Mouse (Mus musculus) yolk sac, embryonic 10.5 days (tissue): ENCODE measurements around the gene Tmprss3.

Experiments used
- DNase-seq: peaks from one replicate; pipeline ENCODE4 v3.0.0-alpha.2; 2017; ENCODE audit warnings: low spot score

Gene Tmprss3

DNA sequence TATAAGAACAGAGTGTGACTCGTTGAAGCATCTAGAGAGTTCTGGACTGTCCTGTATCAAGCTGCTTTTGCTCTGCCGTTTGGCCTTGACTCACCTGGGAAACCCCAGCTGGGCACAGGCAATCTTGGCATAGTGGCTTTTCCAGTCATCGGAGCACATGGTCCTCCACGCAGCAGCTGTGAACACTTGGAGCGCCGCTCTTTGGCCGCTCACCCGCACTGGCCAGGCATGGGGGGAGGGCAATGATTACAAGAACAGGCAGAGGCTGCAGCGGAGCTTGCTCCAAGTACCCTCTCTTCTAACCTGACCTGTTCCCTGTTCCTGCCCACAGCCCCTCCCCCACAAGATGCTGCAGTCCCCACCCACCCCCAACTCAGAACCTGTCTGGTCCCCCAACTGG is 5.4 kb downstream of the Tmprss3 start:
- no peak for DNase-seq

DNA sequence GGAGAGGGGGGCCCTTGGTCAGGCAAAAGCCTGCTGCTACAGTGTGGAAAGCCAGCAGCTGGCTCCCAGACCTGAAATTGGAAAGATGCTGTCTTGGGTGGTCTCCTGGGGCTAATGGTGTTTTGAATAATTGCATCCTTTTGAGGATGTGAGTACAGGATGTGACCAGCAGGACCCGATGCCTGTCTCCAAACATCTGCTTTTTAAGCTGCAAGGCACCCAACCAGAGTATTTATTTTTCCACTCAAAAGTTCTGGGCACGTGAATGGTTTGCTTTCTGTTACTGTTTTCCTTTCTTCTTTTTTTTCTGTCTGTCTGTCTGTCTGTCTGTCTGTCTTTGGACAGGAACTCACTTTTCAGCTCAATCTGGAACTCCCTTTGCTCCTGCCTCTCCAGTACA is 6.1 kb downstream of the Tmprss3 start:
- DNase-seq, result no peak

DNA sequence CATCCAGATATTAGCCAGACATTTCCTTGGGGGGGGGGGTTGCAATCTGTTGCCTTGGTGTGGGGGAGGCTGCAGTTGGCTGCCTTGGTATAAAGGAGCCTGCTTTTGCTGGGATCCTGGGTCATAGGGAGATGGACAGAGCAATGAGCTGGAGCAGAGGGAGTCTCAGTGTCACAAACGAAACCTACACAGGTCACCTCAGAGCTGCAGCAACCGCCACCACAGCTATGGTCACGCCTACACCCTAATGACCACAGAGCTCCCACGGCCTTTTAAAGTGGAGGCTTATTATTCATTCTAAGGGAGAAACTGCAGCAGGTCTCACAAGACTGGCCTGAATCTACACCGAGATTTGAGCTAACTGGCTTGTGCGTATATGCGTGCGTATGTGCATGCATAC is 7.0 kb downstream of the Tmprss3 start:
- DNase-seq, result no peak

DNA sequence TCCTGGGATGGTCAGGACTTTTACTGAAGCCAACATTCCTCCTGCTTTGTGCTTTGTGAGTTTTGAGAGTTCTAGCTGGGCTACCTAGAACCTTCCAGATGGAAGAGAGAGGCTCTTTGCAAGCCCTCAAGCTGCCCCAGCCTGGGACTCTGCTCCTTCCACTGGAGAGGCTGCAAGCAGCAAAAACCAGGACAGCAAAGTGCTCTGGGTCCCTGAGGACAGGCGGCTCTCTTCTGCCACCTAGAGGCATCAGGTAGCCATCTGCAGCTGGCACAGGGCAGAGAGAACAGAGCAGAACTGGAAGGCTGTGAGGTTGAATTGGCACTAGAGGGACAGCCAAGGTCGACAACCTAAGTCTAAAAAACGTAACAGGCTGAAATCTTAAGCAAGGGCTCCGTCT is 11.4 kb downstream of the Tmprss3 start:
- DNase-seq, result peak; percentile 50

DNA sequence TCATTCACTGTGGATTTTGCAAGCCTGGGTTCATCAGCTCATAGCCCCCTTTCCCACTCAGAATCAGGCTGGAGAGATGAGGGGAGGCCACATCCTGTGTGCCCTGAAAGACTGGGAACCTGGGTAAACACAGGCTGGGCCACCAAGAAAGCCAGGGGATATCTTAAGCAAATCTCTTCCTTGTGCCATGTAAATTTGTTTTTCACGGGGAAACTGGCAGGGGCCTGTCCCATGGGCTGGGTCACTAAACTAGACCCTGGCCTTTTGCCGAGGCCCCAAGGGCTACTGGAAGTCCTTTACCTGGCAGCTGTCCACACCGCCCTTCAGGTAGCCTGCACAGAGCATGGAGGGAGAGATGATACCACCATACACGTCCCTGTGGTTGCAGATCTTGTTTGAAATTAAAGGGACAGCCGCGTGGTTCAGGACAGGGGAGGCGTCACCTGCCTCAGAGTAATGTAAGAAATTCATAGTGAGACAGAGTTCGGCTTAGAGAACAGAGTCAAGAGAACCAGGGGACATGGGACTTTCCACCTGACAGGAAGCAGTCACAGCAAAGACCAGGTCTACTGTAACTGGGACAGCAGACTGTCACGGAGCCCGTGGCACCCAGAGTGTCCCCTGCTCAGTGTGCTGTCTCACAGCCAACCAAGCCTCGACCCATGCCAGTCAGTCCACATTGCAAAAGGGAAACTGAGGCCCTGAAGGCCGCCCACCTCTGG is 14.3 kb downstream of the Tmprss3 start:
- no peak for DNase-seq

DNA sequence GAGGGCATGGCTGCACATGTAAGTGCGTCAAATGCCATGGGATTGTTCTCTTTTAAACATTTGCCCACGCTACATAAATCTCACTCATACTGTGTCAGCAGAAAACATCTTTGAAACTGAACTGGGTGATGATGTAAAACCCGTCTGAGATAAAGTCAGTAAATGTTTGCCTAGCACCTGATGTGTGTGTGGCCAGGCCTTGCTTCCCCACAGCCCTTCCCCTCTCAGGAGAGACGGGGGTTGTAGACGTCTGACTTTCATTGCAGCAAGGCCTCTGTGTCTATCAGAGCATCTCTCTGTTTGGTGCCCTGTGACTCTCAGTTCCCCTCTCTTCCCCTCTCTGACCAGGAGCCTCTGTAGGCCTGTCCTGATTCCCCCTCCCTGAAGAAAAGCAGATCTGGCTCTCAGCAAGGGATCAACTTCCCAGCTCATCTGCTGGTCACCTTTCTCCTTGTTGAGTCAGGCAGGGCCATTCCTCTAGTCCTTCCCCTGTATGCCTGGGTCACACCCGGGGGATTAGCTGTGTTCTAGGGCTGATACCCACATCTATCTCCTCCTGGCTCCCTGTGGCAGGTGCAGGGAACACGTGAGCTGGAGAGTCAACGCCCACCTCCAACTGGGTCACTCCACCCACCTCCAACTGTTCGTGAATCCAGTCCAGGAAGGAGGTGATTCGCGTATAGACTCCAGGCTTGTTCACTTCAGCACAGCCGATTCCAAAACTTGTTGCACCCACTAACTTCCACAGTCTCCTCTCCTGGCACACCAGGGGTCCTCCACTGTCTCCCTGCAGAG is 15.4 kb downstream of the Tmprss3 start:
- peak; percentile 59 for DNase-seq

DNA sequence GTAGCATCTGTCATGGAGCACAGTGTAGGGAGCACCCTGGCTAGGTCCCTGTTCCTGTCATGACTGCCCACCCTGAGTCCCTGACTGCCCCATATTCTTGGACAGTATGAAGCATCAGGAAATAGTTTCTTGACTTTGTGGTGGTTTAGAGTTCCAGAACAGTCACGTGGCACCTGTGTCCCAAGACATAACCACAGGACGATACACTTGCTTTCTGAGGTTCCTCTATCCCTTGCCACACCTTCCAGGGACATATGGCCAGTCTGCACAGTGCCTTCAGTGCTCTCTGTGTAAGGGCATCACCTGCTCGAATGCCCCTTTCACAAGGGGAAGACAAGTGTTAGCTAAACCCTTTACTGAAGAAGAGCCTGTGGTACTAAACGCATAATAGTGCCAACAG is 17.3 kb downstream of the Tmprss3 start:
- no peak for DNase-seq

DNA sequence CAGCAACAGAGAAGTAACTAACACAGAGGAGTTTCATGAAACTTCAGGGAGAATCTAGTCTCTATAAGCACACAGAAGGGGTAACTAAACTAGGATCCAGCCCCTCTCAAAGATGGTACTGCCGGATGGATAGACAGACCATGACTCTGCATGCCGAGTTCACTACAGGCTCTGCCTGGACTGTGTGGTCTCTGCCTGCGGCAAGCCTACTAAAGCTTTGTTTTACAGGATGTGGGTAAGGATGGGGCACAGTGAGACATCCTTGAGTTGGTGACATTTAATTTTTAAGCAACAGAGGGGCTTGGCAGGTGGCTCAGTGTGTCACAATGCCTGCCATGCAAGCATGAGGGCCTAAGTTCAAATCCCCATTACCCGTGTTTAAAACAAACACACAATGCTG is 22.5 kb downstream of the Tmprss3 start:
- DNase-seq, result no peak

DNA sequence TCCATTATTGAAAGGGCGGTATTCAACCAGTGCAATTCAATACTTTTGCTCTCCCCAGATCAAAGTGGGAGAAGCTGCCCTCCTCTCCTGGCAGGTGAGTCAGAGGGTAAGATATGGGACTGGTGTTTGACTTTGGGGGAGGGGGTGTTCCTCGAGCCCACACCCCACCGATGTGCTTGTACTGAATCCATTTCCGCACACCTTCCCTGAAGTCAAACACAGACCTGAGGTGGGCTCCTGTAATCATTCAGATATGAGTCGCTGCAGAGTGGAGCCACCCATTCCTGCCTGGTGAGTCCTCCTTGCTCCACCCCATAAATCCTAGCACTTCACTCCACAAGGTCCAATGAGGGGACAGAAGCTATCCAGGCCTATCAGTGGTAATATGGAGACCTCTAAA is 29.0 kb downstream of the Tmprss3 start:
- no peak for DNase-seq

DNA sequence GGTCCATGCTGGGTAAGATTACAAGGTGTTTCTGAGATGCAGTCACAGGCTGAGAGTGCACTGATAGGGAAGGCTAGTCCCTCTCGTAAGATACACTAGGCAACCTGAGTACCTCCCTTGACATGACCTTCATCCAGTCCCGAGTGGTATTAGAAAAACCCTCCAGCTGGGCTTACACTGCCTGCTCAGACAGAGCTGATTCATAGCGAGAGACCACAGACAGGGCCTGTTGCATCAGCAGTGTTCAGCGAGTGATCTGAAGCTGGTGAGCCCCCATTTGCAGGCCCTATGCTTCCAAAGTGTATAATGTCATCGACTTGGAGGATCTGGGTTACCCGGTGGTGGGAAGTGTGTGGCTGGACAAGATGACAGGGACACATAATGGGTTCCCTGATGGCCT is 33.6 kb downstream of the Tmprss3 start, which contains the start of gene Tff1:
TSS of gene Tff1 (minus strand) at position 151 of the 400 bp plus-strand sequence.
- DNase-seq, result no peak

DNA sequence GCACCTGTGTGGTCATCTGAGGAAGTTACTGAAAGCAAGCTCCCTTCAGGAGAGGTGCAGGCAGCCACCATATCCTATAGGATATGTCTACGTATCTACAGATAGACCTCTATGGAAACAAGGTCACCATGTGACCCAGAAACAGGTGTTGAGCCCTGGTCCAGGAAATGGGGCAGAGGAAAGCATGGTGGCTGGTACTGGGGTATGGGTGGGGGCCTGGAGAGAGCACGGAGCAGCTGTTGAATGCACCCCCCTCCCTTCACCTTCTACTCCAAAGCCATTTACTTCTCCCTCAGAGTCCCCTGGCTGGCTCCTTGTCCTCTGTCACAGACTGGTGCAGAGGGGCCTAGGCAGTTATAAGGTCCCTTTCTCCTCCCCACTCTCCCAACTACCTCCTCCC is 35.0 kb downstream of the Tmprss3 start:
- no peak for DNase-seq

DNA sequence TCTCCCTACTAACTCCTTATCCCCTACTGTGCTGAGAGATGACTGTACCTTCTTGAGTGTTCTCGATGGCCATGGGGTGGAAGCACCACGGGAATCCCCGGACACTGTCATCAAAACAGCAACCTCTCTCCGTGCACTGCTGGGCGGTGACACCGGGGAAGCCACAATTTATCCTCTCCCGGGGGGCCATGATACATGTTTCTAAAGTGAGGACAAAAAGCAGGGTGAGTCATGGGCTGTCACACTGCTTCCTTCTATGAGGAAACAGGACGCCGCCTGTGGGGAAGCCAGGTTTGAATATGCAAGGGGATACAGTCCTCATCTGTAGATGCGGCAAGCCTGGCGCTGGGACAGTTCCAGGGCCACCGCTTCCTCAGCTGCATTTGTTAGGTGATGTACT is 36.2 kb downstream of the Tmprss3 start:
- no peak for DNase-seq

DNA sequence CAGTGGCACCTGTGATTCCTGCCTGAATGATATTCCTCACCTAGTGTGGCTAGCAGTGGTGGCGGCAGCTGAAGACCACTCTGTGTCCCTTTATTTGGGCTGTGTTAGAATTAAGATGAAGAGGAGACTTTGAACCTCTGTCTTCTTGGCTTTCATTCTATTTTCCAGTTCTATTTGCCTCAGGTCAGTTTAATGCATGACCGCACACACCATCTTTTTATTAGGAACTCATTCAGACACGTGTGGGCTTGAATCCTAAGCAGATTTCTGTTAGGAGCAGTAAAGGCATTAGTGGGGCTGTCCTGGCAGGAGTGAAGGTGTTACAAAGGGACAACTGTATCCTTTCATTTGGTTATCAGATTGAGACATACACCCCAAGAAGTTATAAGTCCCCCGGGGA is 38.5 kb downstream of the Tmprss3 start:
- DNase-seq, result no peak

DNA sequence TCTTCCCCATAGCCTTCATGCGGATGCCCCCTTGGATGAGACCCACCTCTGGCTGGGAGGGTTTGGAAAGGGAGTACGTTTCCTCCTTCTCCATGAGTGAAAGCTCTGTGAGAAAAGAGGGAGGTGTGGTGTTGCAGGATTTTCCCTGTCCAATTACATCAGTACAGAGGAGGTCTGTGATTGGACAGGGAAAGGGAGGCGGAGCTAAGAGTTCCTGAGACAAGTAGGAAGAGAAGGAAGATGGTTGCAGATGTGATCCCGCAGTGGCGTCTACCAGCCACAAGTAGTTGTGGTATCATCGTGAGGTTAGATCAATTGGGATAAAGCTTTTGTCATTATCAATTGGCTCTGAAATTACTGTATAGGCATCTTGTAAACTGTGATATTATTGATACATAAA is 40.9 kb downstream of the Tmprss3 start:
- no peak for DNase-seq

DNA sequence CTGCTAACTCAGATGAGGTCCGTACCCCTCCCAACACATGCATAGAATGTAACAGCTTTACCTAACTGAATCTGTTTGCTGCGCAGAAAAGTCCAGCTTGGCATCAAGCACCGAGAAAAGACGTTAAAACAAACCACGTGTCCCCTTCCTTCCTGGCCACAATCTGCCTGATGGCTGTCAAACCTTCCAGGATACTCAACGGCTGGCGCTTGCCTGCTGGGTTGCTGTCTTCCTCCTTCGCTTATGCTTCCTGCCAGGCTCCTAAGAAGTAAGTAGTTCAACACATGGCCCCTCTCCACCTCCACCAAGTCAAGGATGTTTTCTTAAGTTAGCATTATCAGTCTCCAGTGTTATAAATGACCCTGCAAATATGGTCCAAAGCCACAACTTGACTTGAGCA is 45.0 kb downstream of the Tmprss3 start:
- DNase-seq, result no peak

DNA sequence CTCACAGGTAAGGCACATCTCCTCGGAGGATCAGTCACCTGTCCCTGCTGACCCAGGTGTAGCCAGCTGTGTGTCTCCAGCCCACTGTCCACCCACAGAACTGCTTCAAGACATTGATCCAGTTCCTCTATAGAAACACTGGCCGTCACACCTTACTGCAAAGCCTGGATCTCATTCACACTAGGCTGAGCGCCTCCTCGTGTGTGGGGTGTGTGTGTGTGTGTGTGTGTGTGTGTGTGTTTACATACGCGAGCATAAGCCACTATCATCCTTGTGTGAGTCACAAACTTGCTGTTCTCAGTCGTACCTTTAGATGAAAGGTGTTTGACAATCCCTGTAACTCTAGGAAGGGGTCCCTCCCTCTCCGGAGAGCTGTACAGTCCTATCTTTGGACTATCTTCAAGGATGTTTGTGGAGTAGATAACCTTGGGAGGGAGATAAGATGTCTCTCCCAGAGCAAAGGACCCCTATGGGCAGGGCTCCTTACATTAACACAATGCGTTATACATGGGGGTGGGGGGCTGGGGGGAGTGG is 45.7 kb downstream of the Tmprss3 start:
- DNase-seq, result peak; percentile 60

DNA sequence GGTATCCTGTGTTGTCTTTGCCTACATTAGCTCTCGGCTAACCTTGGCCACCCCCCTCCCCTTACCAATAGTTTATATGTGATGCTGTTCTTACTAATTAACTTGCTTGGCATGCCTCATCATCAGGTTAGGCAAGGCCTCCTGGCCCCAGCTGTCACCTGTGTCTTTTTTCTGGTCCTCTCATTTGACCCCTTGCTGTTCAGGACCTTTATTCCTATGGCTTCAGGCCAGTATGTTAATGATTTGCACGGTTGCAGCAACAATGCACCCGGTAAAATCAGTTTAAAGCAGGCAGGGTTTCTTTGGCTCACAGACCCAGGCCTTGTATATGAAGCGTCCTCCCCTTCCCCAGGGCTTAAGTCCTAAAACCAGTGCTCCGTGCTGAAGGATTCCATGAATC is 46.3 kb downstream of the Tmprss3 start:
- peak; percentile 82 for DNase-seq

DNA sequence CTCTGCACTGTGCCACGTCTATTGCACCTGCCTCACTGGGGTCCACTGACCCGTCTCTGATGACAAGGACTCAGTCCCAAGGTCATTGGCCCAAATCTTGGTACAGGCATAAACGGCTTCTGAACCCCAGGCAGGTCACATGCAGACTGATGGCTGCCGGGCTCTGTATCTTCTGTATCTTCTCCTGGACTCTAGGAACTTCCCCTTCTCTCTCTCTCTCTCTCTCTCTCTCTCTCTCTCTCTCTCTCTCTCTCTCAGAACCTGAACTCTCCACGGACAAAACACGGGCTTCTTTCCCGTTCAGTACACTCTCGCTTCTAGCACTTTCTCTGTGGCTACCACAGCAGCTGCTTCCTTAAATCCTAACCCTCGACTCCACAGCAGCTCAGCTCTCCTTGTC is 52.8 kb downstream of the Tmprss3 start:
- no peak for DNase-seq

DNA sequence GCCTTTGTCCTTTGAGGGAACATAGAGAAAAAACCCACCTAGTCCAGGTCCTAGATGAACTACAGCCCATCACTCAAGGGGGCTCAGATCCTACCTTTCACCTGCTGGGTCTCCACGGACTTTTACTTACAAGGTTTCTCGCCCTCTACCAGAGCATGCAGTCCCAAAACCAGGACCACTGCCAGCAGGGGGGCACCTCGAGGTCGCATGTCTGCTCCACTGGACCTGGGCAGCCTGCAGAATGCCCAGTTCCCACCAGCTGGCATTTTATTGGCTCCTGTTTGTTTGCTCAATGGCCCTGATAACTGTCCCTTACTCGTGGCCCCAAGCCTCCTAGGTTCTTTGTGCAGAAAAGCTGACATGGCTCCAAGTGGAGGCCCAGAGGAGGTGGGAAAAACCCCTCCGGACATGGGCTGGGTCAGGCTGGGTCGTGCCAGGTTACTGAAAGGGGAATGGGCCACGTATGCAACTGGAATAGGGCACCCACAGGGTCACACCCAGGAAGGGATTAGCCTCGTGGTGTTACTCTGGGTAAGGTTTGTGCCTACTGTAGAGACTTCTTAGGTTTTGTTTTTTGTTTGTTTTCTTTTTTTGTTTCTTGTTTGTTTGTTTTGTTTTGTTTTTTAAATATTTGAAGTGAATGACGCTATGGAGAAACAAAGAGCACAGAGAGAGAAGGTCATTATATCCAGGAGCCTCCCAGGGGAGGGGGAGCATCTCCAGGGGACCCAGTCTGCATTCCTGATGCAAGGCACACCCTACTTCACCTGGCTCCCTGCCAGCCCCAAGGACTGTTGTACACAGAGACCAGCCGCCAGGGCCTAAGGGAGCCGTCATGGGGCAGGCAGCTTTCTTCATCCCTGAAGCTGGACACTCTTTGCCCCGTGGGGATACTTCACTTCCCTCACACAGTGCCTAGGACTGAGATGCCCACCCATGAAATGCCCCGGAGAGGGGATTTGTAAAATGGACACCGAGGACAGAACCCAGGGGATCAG is 54.4 kb downstream of the Tmprss3 start, which contains the start of gene Tff2:
TSS of gene Tff2 (minus strand) at position 243 of the 998 bp plus-strand sequence.
- DNase-seq, result no peak

DNA sequence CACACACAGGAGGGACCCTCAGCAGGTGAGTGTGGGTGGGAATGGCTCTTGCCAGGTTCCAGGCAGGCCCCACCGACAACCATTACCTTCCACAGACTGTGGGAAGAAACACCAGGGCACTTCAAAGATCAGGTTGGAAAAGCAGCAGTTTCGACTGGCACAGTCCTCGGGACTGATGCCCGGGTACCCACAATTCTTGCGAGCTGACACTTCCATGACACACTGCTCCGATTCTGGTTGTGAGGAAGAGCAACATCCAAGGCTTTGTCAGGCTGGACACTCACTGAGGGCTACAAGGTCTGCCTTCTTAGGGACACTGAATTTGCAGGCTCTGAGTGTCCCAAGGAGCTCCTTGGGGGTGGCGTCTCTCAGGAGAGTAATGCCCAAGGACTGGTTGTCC is 56.7 kb downstream of the Tmprss3 start:
- no peak for DNase-seq

DNA sequence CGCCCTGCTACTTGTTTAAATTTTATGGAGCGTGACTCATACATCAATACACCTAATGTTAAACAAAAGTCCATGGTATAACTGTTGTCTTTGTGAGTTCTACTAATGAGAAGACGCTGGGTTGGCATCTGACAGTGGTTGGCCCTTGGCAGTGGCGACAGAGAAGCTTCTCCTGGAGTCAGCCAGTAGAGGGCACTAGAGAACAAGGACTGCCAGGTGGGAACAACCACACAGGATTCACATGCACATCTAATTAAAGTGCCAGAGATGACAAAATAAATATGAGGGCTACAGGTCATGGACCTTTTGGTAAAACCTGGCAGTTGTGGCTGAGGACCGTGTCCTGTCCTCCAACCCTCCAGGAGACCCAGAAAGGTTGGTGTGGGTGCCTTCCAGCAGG is 60.4 kb downstream of the Tmprss3 start:
- DNase-seq, result peak; percentile 35

DNA sequence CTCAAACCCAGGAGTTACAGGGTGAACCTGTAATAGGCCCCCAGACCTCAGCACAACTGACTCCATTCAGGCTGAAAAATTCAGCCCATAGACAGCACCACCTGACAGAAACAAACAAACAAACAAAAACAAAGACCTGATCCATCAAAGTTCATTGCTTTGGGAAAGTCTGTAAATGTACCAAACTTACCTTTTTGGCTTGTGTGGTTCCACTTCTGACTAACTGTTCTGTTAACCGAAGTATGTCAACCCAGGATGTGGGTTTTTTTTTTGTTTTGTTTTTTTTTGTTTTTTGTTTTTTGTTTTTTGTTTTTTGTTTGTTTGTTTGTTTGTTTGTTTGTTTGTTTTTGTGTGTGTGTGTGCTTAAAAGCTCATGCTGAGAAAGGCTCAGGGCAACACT is 62.0 kb downstream of the Tmprss3 start:
- DNase-seq, result no peak
